Mouse (Mus musculus): ENCODE measurements at regions not wholly inside any gene's neighbourhood (a gene's known extent, or its start where the extent isn't known, plus 50 kb on each side); places are given as distances from the start of the nearest gene placed in this dataset.
A peak's percentile ranks its signal among the peaks of the same experiment; 100 is the strongest.
"Not testable (repeated sequence)": the region's sequence is repeated elsewhere in the genome, so short reads cannot be mapped to it uniquely, and the experiment has no call there.

- no peak overlapping the region for H3K4me3 ChIP-seq (replicated peaks; ENCODE audit: low read length)
- TF ChIP-seq CTCF (conservative IDR thresholded peaks at IDR 0.05; ENCODE audit: low read length) (no peak), NANOG (IDR thresholded peaks at IDR 0.05; ENCODE audit: borderline replicate concordance, low read length) (no peak), POU5F1 (IDR thresholded peaks at IDR 0.05; ENCODE audit: borderline replicate concordance, low read length) (no peak)
- H3K9me3 ChIP-seq (ENCODE audit: low read length), result no peaks in the 10 kb centered on the region
- H3K36me3 ChIP-seq (ENCODE audit: insufficient read depth, low read length), result no peaks in the 10 kb centered on the region
- H3K4me1 ChIP-seq (replicated peaks; ENCODE audit: low read depth, low read length), result no peaks in the 10 kb centered on the region
- H3K27me3 ChIP-seq (ENCODE audit: insufficient read depth, low read length), result no peaks in the 10 kb centered on the region
These were observed 705.7 kb upstream of the Cobl start for GRCm38 (mm10) chr11:13170449-13170848.

DNA sequence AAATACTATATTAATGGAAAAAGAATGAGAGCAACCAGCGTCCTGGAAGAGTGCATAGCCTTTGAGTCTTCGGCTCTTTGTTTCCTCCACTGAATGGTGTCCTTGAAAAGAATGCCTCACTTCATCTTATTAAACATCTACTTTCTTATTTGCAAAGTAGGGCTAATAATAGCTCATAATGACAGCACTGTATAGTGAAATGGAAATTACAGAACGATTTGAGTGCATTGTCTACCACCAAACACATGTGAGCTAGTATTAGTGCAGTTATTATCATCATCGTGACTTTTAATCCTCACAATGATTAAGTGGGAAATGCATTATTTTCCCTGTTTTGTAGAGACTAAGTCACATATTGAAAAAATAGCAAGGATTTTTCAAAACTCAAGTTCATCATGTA, 687.1 kb upstream of the Cobl start:
- no peak overlapping the region for H3K4me3 ChIP-seq (replicated peaks; ENCODE audit: low read length)
- no peaks in the 10 kb centered on the region for H3K9me3 ChIP-seq (ENCODE audit: low read length)
- no peaks in the 10 kb centered on the region for H3K4me1 ChIP-seq (replicated peaks; ENCODE audit: low read depth, low read length)
- H3K27me3 ChIP-seq (ENCODE audit: insufficient read depth, low read length), result no peaks in the 10 kb centered on the region
- no peak for TF ChIP-seq NANOG (IDR thresholded peaks at IDR 0.05; ENCODE audit: borderline replicate concordance, low read length)
- no peak for TF ChIP-seq POU5F1 (IDR thresholded peaks at IDR 0.05; ENCODE audit: borderline replicate concordance, low read length)
- no peak for TF ChIP-seq CTCF (conservative IDR thresholded peaks at IDR 0.05; ENCODE audit: low read length)
- H3K36me3 ChIP-seq (ENCODE audit: insufficient read depth, low read length), result no peaks in the 10 kb centered on the region

DNA sequence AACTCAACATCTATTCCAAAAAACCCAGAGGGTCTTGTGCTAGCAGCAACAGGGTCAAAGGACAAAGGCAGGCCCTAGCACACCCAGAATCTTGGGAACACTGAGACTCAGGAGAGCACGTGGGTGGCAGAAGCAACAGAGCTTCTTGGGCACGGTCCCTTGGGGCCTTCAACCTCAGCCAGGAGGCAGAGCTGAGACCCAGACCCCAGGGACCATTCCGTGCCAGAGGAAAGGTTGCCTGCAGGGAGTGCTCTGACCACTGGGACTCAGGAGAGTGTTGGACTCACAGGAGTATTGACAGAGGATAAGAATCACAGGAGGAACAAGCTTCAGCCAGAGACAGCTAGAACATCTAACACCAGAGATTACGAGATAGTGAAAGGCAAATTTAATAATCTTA, 678.0 kb upstream of the Cobl start:
- peaks cover 40% of the 10 kb centered on the region for H3K9me3 ChIP-seq (ENCODE audit: low read length)
- H3K4me1 ChIP-seq (replicated peaks; ENCODE audit: low read depth, low read length); H3K27me3 ChIP-seq (ENCODE audit: insufficient read depth, low read length); H3K36me3 ChIP-seq (ENCODE audit: insufficient read depth, low read length): not testable (repeated sequence)
- H3K4me3 ChIP-seq (replicated peaks; ENCODE audit: low read length), result peak overlapping the region; percentile 41; the same call in 1 of the 2 replicates

DNA sequence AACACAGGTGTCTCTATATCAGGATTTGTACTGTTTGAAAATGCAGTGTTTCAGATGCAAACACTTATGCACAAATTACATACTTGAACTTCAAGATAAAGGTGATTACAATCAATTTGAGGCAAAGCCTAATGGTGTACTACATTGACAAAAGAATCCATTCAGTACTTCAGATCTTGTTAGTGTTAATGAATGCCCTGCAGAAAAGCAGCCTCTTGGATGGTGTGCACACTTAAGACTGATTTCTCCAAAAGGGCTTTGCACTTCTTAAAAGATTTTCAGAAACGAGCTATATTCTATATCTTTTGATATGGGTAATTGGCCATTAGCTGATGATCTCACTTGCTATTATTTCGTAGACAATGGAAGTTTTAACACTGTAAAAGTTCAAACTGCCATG, 662.0 kb upstream of the Cobl start:
- H3K27me3 ChIP-seq (ENCODE audit: insufficient read depth, low read length), result no peaks in the 10 kb centered on the region
- TF ChIP-seq POU5F1 (IDR thresholded peaks at IDR 0.05; ENCODE audit: borderline replicate concordance, low read length) (no peak), CTCF (conservative IDR thresholded peaks at IDR 0.05; ENCODE audit: low read length) (no peak), NANOG (IDR thresholded peaks at IDR 0.05; ENCODE audit: borderline replicate concordance, low read length) (no peak)
- H3K9me3 ChIP-seq (ENCODE audit: low read length), result no peaks in the 10 kb centered on the region
- no peaks in the 10 kb centered on the region for H3K36me3 ChIP-seq (ENCODE audit: insufficient read depth, low read length)
- no peak overlapping the region for H3K4me3 ChIP-seq (replicated peaks; ENCODE audit: low read length)
- no peaks in the 10 kb centered on the region for H3K4me1 ChIP-seq (replicated peaks; ENCODE audit: low read depth, low read length)

GRCm38 (mm10) chr11:13112486-13112885, 647.7 kb upstream of the Cobl start:
- Histone ChIP-seq H3K9me3 (ENCODE audit: low read length) (no peaks in the 10 kb centered on the region), H3K4me1 (replicated peaks; ENCODE audit: low read depth, low read length) (no peaks in the 10 kb centered on the region), H3K36me3 (ENCODE audit: insufficient read depth, low read length) (no peaks in the 10 kb centered on the region), H3K27me3 (ENCODE audit: insufficient read depth, low read length) (no peaks in the 10 kb centered on the region), H3K4me3 (replicated peaks; ENCODE audit: low read length) (no peak overlapping the region)
- no peak for TF ChIP-seq CTCF (conservative IDR thresholded peaks at IDR 0.05; ENCODE audit: low read length)
- TF ChIP-seq NANOG (IDR thresholded peaks at IDR 0.05; ENCODE audit: borderline replicate concordance, low read length), result no peak
- TF ChIP-seq POU5F1 (IDR thresholded peaks at IDR 0.05; ENCODE audit: borderline replicate concordance, low read length), result no peak
